Mouse (Mus musculus): Measurements from ENCODE around the gene B4galnt2.

DNA sequence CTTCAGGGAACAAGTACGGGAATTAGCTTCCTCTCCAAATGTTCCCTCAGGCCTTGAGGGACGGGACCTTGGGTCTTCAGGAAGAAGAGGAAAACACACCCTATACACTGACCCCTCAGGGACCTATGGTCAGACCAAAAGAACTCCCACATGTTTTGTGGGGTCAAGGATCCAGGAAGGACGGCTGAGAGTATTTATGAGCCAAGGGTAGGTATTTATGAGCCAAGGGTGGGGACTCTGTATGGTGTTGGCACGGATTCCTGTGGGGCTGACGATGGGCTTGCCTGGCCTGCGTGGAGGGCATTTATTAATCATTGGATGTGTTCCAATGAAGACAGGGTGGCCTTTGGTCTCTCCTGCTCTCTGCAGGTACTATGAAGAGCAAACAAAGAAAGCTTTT is 78.3 kb downstream of the B4galnt2 start:
- TF ChIP-seq TCF12 (IDR thresholded peaks at IDR 0.05; ENCODE audit: low read depth, low read length), result no peak
- no peak for TF ChIP-seq UBTF (IDR thresholded peaks at IDR 0.05; ENCODE audit: borderline replicate concordance, insufficient read depth, low read depth, low read length)
- TF ChIP-seq CTCF (IDR thresholded peaks at IDR 0.05 in 2 of 3, conservative IDR thresholded peaks at IDR 0.05 in 1 of 3; ENCODE audit: control insufficient read depth in 1 of 3, insufficient read depth in 1 of 3, low read depth in 2 of 3, low read length in 3 of 3, poor library complexity in 1 of 3, severe bottlenecking in 1 of 3), result no peak
- no peak for TF ChIP-seq POLR2A (IDR thresholded peaks at IDR 0.05; ENCODE audit: control insufficient read depth in 1 of 2, insufficient read depth in 1 of 2, low read depth in 1 of 2, low read length in 2 of 2, poor library complexity in 1 of 2)
- no peak for TF ChIP-seq CHD2 (IDR thresholded peaks at IDR 0.05; ENCODE audit: low read length)
- TF ChIP-seq ZC3H11A (IDR thresholded peaks at IDR 0.05; ENCODE audit: low read depth, low read length), result no peak
- no peak for TF ChIP-seq MAX (IDR thresholded peaks at IDR 0.05; ENCODE audit: low read length)
- no peak for TF ChIP-seq USF1 (IDR thresholded peaks at IDR 0.05; ENCODE audit: low read depth, low read length)
- no peak for TF ChIP-seq POLR2AphosphoS2 (IDR thresholded peaks at IDR 0.05; ENCODE audit: low read length)
- TF ChIP-seq EP300 (IDR thresholded peaks at IDR 0.05; ENCODE audit: low read depth in 1 of 2, low read length in 2 of 2), result no peak
- no peak for TF ChIP-seq ZNF384 (IDR thresholded peaks at IDR 0.05; ENCODE audit: low read depth, low read length)
- TF ChIP-seq ZMIZ1 (IDR thresholded peaks at IDR 0.05; ENCODE audit: low read depth, low read length), result no peak
- TF ChIP-seq E2F4 (IDR thresholded peaks at IDR 0.05; ENCODE audit: borderline replicate concordance, low read depth, low read length), result no peak
- TF ChIP-seq USF2 (IDR thresholded peaks at IDR 0.05; ENCODE audit: borderline replicate concordance in 1 of 2, insufficient read depth in 1 of 2, low read depth in 1 of 2, low read length in 2 of 2), result no peak

Measured in MEL (cell line).